Mouse (Mus musculus) small intestine, adult 2 months (tissue): ENCODE measurements around the gene Zfp710. TPM values are rescaled to one million over a fixed set of nuclear protein-coding genes. Genes with fewer than 3 reads are reported as not detected.

Experiments used
- H3K27ac ChIP-seq: fragments of 200-500 bp; 2 replicates; pipeline ENCODE4 v1.5.1; 2012; ENCODE audit warnings: low read depth, low read length, control low read depth, inconsistent platforms; ENCODE audit not compliant: insufficient read depth
- H3K27me3 ChIP-seq: fragments of 200-500 bp; 2 replicates; pipeline ENCODE4 v1.6.1; 2012; ENCODE audit warnings: mild to moderate bottlenecking, moderate library complexity, low read length, inconsistent platforms; ENCODE audit not compliant: control insufficient read depth, insufficient read depth
- H3K36me3 ChIP-seq: fragments of 200-500 bp; 2 replicates; pipeline ENCODE4 v1.6.1; 2012; ENCODE audit warnings: mild to moderate bottlenecking, low read length, control low read depth, inconsistent platforms; ENCODE audit not compliant: control insufficient read depth, insufficient read depth
- H3K4me1 ChIP-seq: fragments of 200-500 bp; 2 replicates; pipeline ENCODE4 v1.6.1; 2012; ENCODE audit warnings: low read length, inconsistent platforms, mixed read lengths; ENCODE audit not compliant: control insufficient read depth, insufficient read depth, insufficient read length
- H3K4me3 ChIP-seq: fragments of 200-500 bp; 2 replicates; pipeline ENCODE4 v1.5.1; 2012; ENCODE audit warnings: low read depth, mild to moderate bottlenecking, control low read depth, inconsistent platforms, low read length, moderate library complexity
- CTCF ChIP-seq: fragments of 200-500 bp; IDR thresholded peaks from 2 replicates; pipeline ENCODE4 v1.5.1; 2012; ENCODE audit warnings: low read depth, mild to moderate bottlenecking, control low read depth, inconsistent platforms, low read length, moderate library complexity, mixed read lengths; ENCODE audit not compliant: insufficient replicate concordance, insufficient read length; ENCODE audit errors: extremely low read depth
- POLR2A ChIP-seq: fragments of 200-500 bp; IDR thresholded peaks from 2 replicates; pipeline ENCODE4 v1.6.1; 2012; ENCODE audit warnings: low read depth, mild to moderate bottlenecking, control low read depth, inconsistent platforms, low read length, moderate library complexity
- WGBS: fragments of 180-500 bp; shearing (Covaris S2); methylation state at CpG from one replicate; pipeline ENCODE4 v1.1.7; 2018; 5-methylcytosine and 5-hydroxymethylcytosine counted together
- polyA plus RNA-seq: library from polyadenylated mRNA; depleted of rRNA; stranded (reverse); fragments of >200 nt; gene quantifications from 2 replicates; pipeline ENCODE4 v1.2.3, GENCODE M21; 2012

The Zfp710 gene
- polyA plus RNA-seq, 1 experiment, result 67.9 TPM

- Histone ChIP-seq H3K27ac (peak overlapping the region; percentile 49), H3K4me3 (no peak overlapping the region), H3K27me3 (no peaks in the 10 kb centered on the region), H3K36me3 (peaks cover 55% of the 10 kb centered on the region), H3K4me1 (peaks cover 14% of the 10 kb centered on the region)
- WGBS, result 76% methylated on average over 4 of the region's 4 CpGs
- no peak for TF ChIP-seq CTCF
- TF ChIP-seq POLR2A, result no peak
These were observed 67.2 kb downstream of the Zfp710 start for GRCm38 (mm10) chr7:80091866-80092210.

DNA sequence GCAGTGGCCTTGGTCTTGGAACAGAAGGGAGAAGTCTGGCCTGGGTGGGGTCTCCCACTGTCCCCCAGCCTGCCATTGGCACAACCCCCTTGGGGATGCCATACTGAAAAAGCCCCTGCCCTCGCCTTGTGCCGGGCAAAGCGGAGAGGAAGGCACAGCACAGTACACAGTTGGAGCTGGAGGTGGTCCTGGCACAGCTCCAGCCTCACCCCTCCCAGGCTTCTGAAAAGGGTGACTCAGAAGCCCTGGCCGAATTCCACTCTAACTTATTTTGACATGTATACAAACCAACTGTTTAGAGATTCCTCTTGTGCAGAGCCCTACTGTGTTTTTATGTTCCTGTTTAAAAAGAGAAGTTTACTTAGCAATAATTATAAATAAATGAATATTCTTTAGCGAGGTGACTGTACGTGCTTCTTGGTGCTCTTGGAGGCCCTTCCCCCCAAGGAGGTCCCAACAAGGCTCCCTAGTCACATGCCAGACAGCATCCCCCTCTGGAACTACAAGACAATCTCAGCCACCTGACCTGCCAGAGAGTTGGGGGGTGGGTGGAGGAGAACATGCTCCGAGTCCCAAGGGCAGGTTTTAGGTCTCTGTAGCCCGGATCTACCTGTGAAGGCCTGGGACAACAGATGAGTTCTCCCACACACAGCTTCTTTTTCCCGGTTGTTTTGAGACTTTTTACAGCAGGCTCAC lies 67.9 kb downstream of the Zfp710 start:
- TF ChIP-seq CTCF (no peak), POLR2A (no peak)
- H3K27ac ChIP-seq, result peak overlapping the region; percentile 49

GRCm38 (mm10) chr7:80094481-80094880 lies 69.9 kb downstream of the Zfp710 start:
- H3K36me3 ChIP-seq, result peaks cover 59% of the 10 kb centered on the region
- 81% methylated on average over 5 of the region's 5 CpGs for WGBS
- H3K27ac ChIP-seq, result no peak overlapping the region
- H3K4me3 ChIP-seq, result no peak overlapping the region
- TF ChIP-seq POLR2A (no peak), CTCF (no peak)
- H3K27me3 ChIP-seq, result no peaks in the 10 kb centered on the region
- H3K4me1 ChIP-seq, result peaks cover 12% of the 10 kb centered on the region

More for the DNA sequence above, 67.9 kb downstream of the Zfp710 start:
- Histone ChIP-seq H3K36me3 (peaks cover 52% of the 10 kb centered on the region), H3K27me3 (no peaks in the 10 kb centered on the region), H3K4me1 (peaks cover 14% of the 10 kb centered on the region), H3K4me3 (no peak overlapping the region)
- 64% methylated on average over 9 of the region's 9 CpGs for WGBS

DNA sequence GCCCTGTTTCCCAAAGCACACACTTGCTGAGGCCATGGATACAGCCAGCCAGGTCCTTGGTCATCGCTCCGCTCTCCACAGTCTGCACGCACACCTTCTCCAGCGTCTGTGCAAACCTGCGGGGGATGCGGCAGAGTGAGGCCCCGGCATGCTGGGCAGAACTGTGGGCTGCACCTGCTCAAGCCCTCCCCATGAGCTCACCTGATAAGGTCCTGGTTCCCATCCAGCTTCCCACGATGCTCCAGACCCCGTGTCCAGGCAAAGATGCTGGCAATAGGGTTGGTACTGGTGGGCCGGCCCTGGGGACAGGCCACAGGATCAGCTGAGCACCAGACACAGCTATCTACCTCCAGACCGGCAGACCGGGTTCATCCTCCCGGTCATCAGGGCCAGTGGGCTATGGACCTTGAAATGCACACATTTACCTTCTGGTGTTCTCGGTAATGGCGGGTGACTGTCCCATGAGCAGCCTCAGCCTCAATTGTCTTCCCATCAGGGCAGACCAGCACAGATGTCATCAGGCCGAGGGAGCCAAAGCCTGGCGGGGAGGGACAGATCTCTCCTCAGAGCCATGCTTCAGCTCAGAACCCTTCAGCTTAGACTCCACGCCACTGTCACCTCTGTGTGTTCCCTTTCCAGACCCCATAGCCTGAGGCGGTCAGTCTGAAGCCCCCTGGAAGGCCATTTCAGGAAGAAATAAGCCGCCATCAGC lies 71.1 kb downstream of the Zfp710 start:
- H3K4me3 ChIP-seq, result no peak overlapping the region
- peaks cover 12% of the 10 kb centered on the region for H3K4me1 ChIP-seq
- WGBS, result 93% methylated on average over 20 of the region's 20 CpGs
- peaks cover 61% of the 10 kb centered on the region for H3K36me3 ChIP-seq
- TF ChIP-seq CTCF (no peak), POLR2A (no peak)
- no peaks in the 10 kb centered on the region for H3K27me3 ChIP-seq
- H3K27ac ChIP-seq, result no peak overlapping the region

DNA sequence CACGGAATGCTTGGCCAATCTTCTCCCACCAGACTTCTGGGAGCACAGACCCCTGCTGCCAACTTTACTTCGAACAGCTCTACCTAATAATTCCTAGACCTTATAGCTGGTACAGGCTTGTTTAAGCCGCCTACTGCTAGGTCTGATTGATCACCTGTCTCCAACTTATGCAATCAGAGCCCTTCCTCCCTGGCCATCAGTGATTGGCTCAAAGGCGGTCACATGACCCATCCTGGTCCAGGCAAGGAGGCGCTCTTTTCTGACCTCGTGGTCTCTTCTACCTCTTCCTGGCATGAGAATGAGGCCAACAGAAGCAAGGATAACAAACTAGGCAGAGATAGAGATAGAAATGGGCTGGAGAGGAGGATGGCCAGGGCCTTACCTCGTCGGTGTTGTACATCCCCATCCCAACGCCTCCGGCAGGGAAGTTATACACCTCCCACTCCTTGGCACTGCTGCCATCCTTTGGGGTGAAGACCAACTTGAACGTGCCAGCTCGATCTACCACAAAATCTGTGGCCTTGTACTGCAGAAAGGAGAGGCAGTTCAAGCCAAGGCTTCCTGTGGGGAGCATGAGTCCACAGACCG lies 73.9 kb downstream of the Zfp710 start:
- no peak overlapping the region for H3K4me3 ChIP-seq
- H3K36me3 ChIP-seq, result peaks cover 47% of the 10 kb centered on the region
- WGBS, result 88% methylated on average over 13 of the region's 13 CpGs
- TF ChIP-seq CTCF (no peak), POLR2A (no peak)
- no peak overlapping the region for H3K27ac ChIP-seq
- H3K27me3 ChIP-seq, result no peaks in the 10 kb centered on the region
- no peaks in the 10 kb centered on the region for H3K4me1 ChIP-seq

DNA sequence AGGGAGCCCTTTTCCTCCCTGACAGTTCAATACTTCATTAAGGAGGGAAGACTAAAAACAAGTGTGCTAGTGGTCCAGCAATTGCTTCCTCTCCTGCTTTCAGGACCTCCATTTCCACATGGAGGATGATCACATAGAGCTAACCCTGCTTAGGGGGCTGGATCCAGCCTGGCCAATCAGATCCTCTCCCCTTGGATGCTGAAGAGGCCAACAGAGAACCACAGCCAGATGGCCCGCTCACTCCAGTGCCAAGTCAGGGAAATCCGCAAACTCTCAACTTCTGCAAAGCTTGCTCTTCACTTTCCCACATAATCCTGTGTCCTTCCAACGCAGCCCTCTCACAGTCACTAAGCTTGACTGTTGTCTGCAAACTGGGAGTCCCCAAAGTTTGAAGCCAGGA lies 78.7 kb downstream of the Zfp710 start:
- H3K4me3 ChIP-seq, result no peak overlapping the region
- H3K4me1 ChIP-seq, result no peaks in the 10 kb centered on the region
- peaks cover 21% of the 10 kb centered on the region for H3K36me3 ChIP-seq
- no peaks in the 10 kb centered on the region for H3K27me3 ChIP-seq
- TF ChIP-seq CTCF, result no peak
- no peak for TF ChIP-seq POLR2A
- H3K27ac ChIP-seq, result no peak overlapping the region
- WGBS, result 85% methylated on average over 3 of the region's 3 CpGs

DNA sequence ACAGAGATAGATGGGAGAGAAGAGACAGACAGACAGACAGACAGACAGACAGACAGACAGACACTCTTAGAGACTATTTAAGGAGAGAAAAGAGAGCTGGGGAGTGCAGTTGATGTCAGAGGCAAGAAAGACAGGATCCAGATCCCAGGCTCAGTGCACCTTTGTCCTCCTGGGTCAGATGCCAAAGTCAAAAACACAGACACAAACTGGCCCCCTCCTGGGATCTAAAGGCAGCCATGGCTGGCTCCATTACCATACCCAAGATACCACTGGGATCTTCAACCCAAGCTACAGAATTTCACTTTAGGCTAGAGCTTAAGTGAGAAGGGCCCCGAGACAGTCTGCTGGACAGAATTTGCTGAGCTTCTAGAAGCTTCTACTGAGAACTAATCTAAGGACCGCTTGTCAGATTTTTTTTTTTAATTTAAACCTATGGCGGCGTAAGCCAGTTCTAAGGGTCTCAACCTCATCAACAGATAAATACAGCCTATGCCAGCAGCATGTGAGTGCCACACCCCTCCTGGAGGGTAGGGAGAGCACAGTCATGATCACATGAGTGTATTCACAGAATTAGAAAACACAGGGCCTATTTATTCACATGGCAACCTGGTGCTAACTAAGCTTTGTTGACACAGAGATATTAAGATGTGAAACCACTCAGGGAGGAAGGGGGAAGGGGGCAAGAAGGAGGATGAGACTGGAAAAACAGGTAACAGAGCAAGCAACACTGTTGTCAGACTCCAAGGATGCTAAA lies 81.2 kb downstream of the Zfp710 start:
- 88% methylated on average over 4 of the region's 4 CpGs for WGBS
- Histone ChIP-seq H3K4me3 (no peak overlapping the region), H3K36me3 (peaks cover 3% of the 10 kb centered on the region; the same call in 1 of the 2 replicates), H3K27me3 (no peaks in the 10 kb centered on the region), H3K4me1 (no peaks in the 10 kb centered on the region; the same call in 1 of the 2 replicates), H3K27ac (no peak overlapping the region)
- TF ChIP-seq POLR2A (no peak), CTCF (no peak)
